Mouse (Mus musculus) urinary bladder, adult 18-20 months (tissue): ENCODE data around the gene Nid2.

Experiments
- DNase-seq, 2 experiments: peaks; one replicate each; pipeline ENCODE4 v3.0.0; 2022; ENCODE audit warnings: low spot score in 2 of 2, mixed read lengths in 2 of 2

Nid2 gene

DNA sequence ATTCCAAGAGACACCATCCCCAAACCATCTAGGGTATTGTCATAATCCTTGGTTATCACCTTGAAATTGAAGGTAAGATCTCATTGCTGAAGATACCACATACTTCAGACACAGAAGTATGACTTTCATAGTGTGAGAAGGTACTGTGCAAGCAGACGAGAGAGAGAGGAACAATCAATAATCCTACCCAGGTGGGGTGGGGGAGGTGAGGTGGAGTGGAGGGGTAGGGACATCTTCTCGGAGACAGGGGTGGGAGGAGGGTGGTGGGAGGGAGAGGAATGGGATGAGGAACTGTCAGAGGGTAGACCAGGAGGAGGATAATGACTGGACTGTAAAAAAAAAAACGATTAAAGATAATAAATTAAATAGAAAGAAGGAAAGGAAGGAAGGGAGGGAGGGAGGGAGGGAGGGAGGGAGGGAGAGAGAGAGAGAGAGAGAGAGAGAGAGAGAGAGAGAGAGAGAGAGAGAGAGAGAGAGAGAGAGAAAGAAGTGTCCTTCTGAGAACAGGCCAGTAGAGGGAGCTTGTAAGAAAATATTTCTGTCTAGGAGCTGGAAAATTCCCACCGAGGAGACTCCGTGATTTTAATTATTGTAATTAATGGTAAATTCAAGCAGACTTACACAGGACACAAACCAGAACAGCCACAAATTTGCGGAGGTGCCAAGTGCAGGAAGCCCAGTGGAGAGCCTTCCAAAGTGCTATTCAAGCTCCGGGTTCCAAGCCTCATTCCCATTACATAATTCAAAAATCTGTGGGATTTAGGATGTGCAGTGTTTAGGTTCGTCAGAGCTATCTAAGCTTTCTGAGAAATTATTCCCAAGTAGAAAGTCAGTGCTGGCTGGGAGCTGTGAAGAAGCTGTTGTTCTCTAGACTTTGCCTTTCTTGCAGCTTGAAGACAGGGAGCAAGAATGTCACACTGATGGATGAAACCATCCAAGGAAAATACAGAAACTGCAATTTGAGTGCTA lies 108.0 kb downstream of the Nid2 start:
- DNase-seq: no peak

GRCm38 (mm10) chr14:19860281-19860680 lies 109.2 kb downstream of the Nid2 start:
- no peak for DNase-seq
